Mouse (Mus musculus) hindbrain, embryonic 15.5 days (tissue): Measurements from ENCODE around the gene Fxyd2. TPM values are rescaled to one million over a fixed set of nuclear protein-coding genes. Genes with fewer than 3 reads are reported as not detected.

ENCODE experiments used
- ATAC-seq: fragments of 200-750 bp; cut with Nextera tagmentation; 2 replicates; pipeline ENCODE4 v1.8.0; 2017; ENCODE audit warnings: low read depth, moderate number of reproducible peaks, moderate TSS enrichment; ENCODE audit not compliant: low FRiP score
- H3K27ac ChIP-seq: fragments of 300-500 bp; sonication (generic); replicated peaks from 2 replicates; pipeline ENCODE4 v1.5.1; 2015; ENCODE audit warnings: mild to moderate bottlenecking, inconsistent platforms
- H3K27me3 ChIP-seq: fragments of 300-500 bp; sonication (generic); 2 replicates; pipeline ENCODE4 v1.6.1; 2015; ENCODE audit warnings: control low read depth, inconsistent platforms
- H3K36me3 ChIP-seq: fragments of 300-500 bp; sonication (generic); 2 replicates; pipeline ENCODE4 v1.6.1; 2015; ENCODE audit warnings: control low read depth, inconsistent platforms
- H3K4me1 ChIP-seq: fragments of 300-500 bp; sonication (generic); replicated peaks from 2 replicates; pipeline ENCODE4 v1.6.1; 2015; ENCODE audit warnings: control low read depth, inconsistent platforms
- H3K4me2 ChIP-seq: fragments of 300-500 bp; sonication (generic); 2 replicates; pipeline ENCODE4 v1.6.1; 2015; ENCODE audit warnings: moderate library complexity, mild to moderate bottlenecking, inconsistent platforms
- H3K4me3 ChIP-seq: fragments of 300-500 bp; sonication (generic); 2 replicates; pipeline ENCODE4 v1.5.1; 2015; ENCODE audit warnings: mild to moderate bottlenecking, inconsistent platforms
- H3K9ac ChIP-seq: fragments of 300-500 bp; sonication (generic); 2 replicates; pipeline ENCODE4 v1.6.1; 2015; ENCODE audit warnings: inconsistent platforms
- H3K9me3 ChIP-seq: fragments of 300-500 bp; sonication (generic); 2 replicates; pipeline ENCODE4 v1.6.1; 2016; ENCODE audit warnings: control low read depth, inconsistent platforms
- WGBS: fragments of 180-500 bp; shearing (Covaris S2); methylation state at CpG from one replicate; pipeline ENCODE4 v1.1.7; 2015; 5-methylcytosine and 5-hydroxymethylcytosine counted together
- polyA plus RNA-seq: library from polyadenylated mRNA; unstranded; fragments of >200 nt; fragmentation: Nextera tagmentation; extraction: Ambion mirVana; gene quantifications from 2 replicates; pipeline ENCODE4 v1.2.1, GENCODE M21; 2015

Gene Fxyd2
- polyA plus RNA-seq, 1 experiment from 2014 or later, result 13.1 TPM

DNA sequence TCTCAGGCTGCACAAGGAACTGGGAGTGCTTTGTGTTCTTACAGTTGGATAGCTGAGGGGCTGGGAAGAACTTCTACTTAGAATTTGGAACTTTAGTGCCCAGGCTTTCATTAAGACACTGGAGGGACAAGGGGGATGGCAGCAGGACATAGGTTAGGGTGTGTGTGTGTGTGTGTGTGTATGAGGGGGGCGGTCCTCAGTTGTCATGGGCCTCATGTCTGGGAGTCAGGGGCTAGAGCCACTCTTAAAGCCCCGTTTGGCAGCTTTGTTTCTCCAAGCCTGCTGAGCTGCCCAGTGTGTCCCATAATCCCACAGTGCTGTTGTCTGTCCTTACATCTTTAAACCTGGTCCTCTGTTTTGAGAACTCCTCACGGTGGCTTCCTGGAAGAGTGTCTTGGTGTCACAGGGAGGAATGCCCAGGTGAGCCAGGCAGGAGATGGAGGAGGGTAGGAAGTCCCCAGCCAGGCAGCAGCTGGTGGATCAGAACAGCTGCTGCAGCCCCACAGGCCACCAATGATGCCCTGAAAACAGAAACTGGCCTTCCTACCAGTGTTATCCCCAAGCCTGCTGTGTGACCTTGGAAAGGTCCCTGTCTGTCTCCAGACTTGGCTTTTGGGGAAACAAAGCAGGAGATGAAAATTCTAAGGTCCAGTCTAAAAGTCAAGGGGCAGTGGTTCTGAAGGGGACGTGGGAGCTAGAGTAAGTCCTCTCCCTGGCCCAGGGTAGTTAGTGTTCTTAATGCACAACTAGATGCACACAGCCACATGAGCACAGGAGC lies 13.4 kb downstream of the Fxyd2 start:
- Histone ChIP-seq H3K36me3 (no peaks in the 10 kb centered on the region), H3K9ac (no peak overlapping the region), H3K9me3 (no peaks in the 10 kb centered on the region), H3K4me2 (no peak overlapping the region; the same call in 1 of the 2 replicates), H3K27me3 (no peaks in the 10 kb centered on the region), H3K4me3 (no peak overlapping the region), H3K4me1 (peaks cover 11% of the 10 kb centered on the region), H3K27ac (no peak overlapping the region)
- no peak for ATAC-seq
- 79% methylated on average over 4 of the region's 4 CpGs for WGBS

- H3K27me3 ChIP-seq, result no peaks in the 10 kb centered on the region
- no peak overlapping the region for H3K9ac ChIP-seq
- 60% methylated on average over 5 of the region's 5 CpGs for WGBS
- no peak overlapping the region for H3K27ac ChIP-seq
- H3K36me3 ChIP-seq, result no peaks in the 10 kb centered on the region
- H3K4me3 ChIP-seq, result no peak overlapping the region
- no peak overlapping the region for H3K4me2 ChIP-seq
- peaks cover 7% of the 10 kb centered on the region for H3K4me1 ChIP-seq
- no peak for ATAC-seq
- H3K9me3 ChIP-seq, result no peaks in the 10 kb centered on the region
Measured at GRCm38 (mm10) chr9:45413478-45414140, 14.1 kb downstream of the Fxyd2 start.

DNA sequence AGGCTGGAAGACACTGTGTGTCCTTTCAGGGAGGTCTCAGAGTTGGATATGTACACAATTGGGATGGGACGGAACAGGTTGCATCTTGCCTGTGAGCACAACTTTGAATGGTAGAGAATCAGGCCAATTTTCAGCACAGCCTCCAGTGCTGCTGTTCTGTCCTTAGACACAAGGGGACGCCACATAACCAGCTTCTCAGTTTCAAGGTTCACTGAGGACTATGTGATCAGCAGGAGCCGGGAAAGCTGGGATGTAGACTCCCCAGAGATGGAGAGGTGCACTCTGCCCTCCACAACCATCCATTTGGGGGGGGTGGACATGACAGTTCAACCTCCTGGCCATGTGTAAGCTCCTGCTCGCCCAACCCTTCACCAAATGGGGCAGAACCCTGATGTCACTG lies 16.4 kb downstream of the Fxyd2 start:
- H3K27me3 ChIP-seq, result no peaks in the 10 kb centered on the region
- no peak overlapping the region for H3K27ac ChIP-seq
- no peaks in the 10 kb centered on the region for H3K36me3 ChIP-seq
- ATAC-seq, result no peak
- no peaks in the 10 kb centered on the region for H3K9me3 ChIP-seq
- no peak overlapping the region for H3K9ac ChIP-seq
- H3K4me3 ChIP-seq, result no peak overlapping the region
- H3K4me2 ChIP-seq, result no peak overlapping the region
- peaks cover 7% of the 10 kb centered on the region for H3K4me1 ChIP-seq
- WGBS, result 38% methylated on average over 4 of the region's 4 CpGs

DNA sequence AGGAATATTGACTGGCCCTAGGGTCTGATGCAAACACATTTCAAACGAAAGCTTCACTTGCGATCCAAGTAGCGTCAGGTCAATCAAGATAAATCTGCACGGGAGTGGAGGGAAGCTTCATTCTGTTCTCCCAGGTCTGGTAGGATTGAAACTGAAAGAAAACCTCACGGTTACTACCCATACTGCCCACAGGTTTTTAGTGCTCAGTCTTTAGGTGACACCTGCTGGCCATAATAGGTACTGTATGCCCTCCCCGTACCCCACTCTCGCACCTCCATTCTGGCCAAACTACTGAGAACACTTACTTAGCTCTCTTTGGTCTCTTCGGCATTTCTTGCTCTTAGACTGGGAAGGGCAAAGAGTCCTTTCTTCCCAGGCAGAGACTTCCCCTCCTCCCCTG lies 17.8 kb downstream of the Fxyd2 start:
- Histone ChIP-seq H3K4me3 (no peak overlapping the region), H3K36me3 (no peaks in the 10 kb centered on the region), H3K9me3 (no peaks in the 10 kb centered on the region), H3K4me2 (no peak overlapping the region), H3K9ac (no peak overlapping the region), H3K27me3 (no peaks in the 10 kb centered on the region), H3K4me1 (peaks cover 3% of the 10 kb centered on the region), H3K27ac (no peak overlapping the region)
- no peak for ATAC-seq
- 35% methylated on average over 8 of the region's 8 CpGs for WGBS

DNA sequence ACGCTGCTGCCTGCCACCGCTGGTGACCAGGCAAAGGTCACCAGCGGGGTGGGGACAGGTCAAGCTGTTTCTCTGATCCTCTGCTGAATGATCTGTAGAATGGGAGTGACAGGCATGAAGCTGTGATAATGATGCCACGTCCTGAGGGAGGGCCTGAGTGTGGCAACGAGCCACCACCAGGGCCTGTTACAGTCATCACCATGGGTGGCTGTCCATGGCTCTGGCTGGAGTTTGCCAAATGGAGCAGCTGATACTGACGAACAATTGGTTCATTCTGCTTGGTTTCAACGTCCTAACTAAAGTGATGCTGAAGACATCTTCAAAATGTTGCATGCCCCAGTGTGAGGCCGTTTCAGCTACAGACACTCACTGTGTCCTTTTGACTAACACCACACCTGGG lies 18.8 kb downstream of the Fxyd2 start:
- no peaks in the 10 kb centered on the region for H3K9me3 ChIP-seq
- H3K4me3 ChIP-seq, result no peak overlapping the region
- H3K4me2 ChIP-seq, result no peak overlapping the region
- no peaks in the 10 kb centered on the region for H3K27me3 ChIP-seq
- no peak overlapping the region for H3K9ac ChIP-seq
- no peak overlapping the region for H3K27ac ChIP-seq
- ATAC-seq, result no peak
- 55% methylated on average over 8 of the region's 8 CpGs for WGBS
- H3K36me3 ChIP-seq, result no peaks in the 10 kb centered on the region
- H3K4me1 ChIP-seq, result no peaks in the 10 kb centered on the region

DNA sequence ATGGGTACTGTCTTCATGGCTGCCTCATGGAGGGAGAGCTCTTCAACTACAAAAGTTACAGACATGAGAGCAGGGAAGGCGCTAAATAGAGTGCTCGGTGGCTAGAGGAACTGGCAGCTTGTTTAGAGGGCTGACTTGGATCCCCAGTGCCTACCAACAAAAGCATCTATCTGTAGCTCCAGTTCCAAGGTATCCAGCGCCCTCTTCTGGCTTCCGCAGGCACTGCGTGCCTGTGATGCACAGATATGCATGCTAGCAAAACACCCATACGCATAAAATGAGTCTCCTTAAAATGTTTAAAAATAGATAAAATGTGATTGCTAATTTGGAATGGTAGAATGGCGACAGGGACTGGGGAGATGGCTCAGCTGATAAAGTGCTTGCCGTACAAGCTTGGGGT lies 21.7 kb downstream of the Fxyd2 start:
- H3K9ac ChIP-seq, result no peak overlapping the region
- no peak overlapping the region for H3K27ac ChIP-seq
- H3K27me3 ChIP-seq, result no peaks in the 10 kb centered on the region; the same call in 1 of the 2 replicates
- no peaks in the 10 kb centered on the region for H3K9me3 ChIP-seq
- no peak overlapping the region for H3K4me3 ChIP-seq
- no peaks in the 10 kb centered on the region for H3K4me1 ChIP-seq
- H3K4me2 ChIP-seq, result no peak overlapping the region
- 65% methylated on average over 8 of the region's 8 CpGs for WGBS
- no peak for ATAC-seq
- no peaks in the 10 kb centered on the region for H3K36me3 ChIP-seq

DNA sequence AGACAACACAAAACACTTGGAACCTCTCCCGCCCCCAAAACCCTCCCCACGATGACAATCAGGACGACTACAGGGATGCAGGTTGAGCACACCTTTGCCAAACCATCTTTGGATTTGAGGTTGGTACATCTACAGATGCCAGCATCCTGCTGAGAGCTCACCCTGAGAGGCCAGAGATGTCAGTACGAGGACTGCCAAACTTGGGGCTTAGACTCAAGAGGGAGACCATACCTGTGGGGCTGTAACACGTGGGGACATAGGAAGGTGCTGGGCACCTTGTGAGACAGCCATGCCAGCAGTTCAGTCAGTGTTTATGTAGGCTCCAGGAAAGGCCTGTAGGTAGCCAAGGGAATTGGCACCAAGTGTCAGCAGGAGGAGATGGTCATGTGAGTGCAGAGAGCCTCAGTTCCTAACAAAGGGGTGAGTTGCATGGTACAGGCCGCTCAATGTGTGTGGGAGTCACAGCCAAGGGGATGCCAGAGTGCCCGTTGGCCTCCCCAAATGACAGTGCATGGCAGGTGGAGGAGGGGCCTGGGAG lies 23.4 kb downstream of the Fxyd2 start:
- no peaks in the 10 kb centered on the region; the same call in 1 of the 2 replicates for H3K27me3 ChIP-seq
- no peak overlapping the region for H3K4me3 ChIP-seq
- no peaks in the 10 kb centered on the region for H3K4me1 ChIP-seq
- no peak overlapping the region for H3K4me2 ChIP-seq
- ATAC-seq, result no peak
- H3K9me3 ChIP-seq, result no peaks in the 10 kb centered on the region
- H3K36me3 ChIP-seq, result no peaks in the 10 kb centered on the region
- 79% methylated on average over 7 of the region's 7 CpGs for WGBS
- no peak overlapping the region for H3K27ac ChIP-seq
- H3K9ac ChIP-seq, result no peak overlapping the region

GRCm38 (mm10) chr9:45426456-45426855 lies 27.0 kb downstream of the Fxyd2 start, which contains the start of gene Dscaml1:
Gene Dscaml1, plus strand, starts transcription at chr9:45426628.
- H3K27me3 ChIP-seq, result peaks cover 17% of the 10 kb centered on the region; the same call in 1 of the 2 replicates
- H3K4me3 ChIP-seq, result no peak within 1 kb of the TSS
- no peak within 1 kb of the TSS for H3K4me2 ChIP-seq
- H3K4me1 ChIP-seq, result peaks cover 18% of the 10 kb centered on the region
- no peaks in the 10 kb centered on the region for H3K36me3 ChIP-seq
- no peak for ATAC-seq
- no peak within 1 kb of the TSS for H3K27ac ChIP-seq
- 87% methylated on average over 4 of the region's 4 CpGs for WGBS
- H3K9me3 ChIP-seq, result no peaks in the 10 kb centered on the region
- H3K9ac ChIP-seq, result no peak within 1 kb of the TSS

DNA sequence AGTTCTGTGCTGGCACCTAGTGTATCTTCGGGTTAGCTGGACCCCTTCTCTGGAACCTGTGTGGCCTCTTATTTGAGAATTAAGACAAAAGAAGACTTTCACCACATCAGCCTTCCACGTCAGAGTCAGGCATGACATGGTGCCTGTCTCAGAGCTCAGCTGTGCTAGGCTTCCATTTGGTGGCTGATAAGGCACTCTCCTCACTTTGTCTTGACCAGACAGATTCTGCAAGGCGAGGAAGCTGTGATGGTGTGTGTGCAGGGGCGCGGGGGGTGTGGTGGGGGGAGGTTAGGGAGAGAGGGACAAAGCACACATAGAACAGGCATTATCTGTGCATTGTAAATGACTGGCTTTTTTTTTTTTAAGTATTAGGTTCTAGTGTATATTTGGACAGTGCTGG lies 29.9 kb downstream of the Fxyd2 start:
- 34% methylated on average over 5 of the region's 5 CpGs for WGBS
- Histone ChIP-seq H3K4me1 (peaks cover 43% of the 10 kb centered on the region), H3K4me2 (peak overlapping the region; percentile 89)

DNA sequence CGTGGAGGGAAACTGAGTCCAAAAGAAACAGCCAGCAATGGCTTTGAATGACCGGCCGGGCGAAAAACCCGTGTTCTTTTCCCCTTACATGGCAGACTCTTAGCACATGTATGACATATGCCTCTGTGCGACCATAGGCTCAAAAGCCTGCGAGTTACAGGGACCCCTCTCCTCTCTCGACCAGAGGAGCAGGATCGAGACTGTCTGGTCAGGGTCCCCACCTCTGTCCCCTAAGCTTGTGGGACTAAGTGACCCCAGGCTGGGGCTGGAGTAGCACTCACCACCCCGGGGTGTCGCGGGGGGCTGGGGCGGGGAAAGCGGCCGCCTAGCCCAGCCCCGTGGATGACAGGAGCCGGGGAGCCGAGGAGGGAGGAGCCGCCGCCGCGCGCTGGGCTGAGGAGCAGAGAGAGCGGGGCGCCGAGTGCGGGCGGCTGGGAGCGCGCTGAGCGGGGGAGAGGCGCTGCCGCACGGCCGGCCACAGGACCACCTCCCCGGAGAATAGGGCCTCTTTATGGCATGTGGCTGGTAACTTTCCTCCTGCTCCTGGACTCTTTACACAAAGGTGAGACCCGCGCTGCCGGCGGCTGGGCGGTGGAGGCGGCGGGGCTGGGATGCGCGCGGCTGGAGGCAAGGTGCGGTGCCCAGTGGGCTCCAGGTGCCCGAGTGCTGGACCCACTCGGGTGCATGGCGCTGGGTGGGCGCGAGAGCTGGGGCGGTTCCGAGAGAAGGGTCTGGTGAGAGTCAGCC lies 30.7 kb downstream of the Fxyd2 start:
- 2% methylated on average over 52 of the region's 54 CpGs for WGBS
- H3K9ac ChIP-seq, result peak overlapping the region; percentile 77
- H3K4me2 ChIP-seq, result peak overlapping the region; percentile 89
- H3K27me3 ChIP-seq, result peaks cover 24% of the 10 kb centered on the region; the same call in 1 of the 2 replicates
- no peaks in the 10 kb centered on the region for H3K9me3 ChIP-seq
- H3K36me3 ChIP-seq, result no peaks in the 10 kb centered on the region
- H3K4me1 ChIP-seq, result peaks cover 51% of the 10 kb centered on the region
- H3K4me3 ChIP-seq, result peak overlapping the region; percentile 67
- ATAC-seq, result peak; percentile 59
- peak overlapping the region; percentile 81 for H3K27ac ChIP-seq

More for the DNA sequence above, 29.9 kb downstream of the Fxyd2 start:
- Histone ChIP-seq H3K27me3 (peaks cover 24% of the 10 kb centered on the region; the same call in 1 of the 2 replicates), H3K9ac (no peak overlapping the region), H3K27ac (no peak overlapping the region), H3K9me3 (no peaks in the 10 kb centered on the region), H3K36me3 (no peaks in the 10 kb centered on the region), H3K4me3 (no peak overlapping the region; the same call in 1 of the 2 replicates)
- ATAC-seq, result no peak

GRCm38 (mm10) chr9:45430698-45430959 lies 31.2 kb downstream of the Fxyd2 start:
- no peak for ATAC-seq
- Histone ChIP-seq H3K27me3 (peaks cover 24% of the 10 kb centered on the region; the same call in 1 of the 2 replicates), H3K4me3 (peak overlapping the region; percentile 67), H3K4me2 (peak overlapping the region; percentile 89), H3K36me3 (no peaks in the 10 kb centered on the region), H3K4me1 (peaks cover 56% of the 10 kb centered on the region), H3K27ac (peak overlapping the region; percentile 81), H3K9ac (peak overlapping the region; percentile 77), H3K9me3 (no peaks in the 10 kb centered on the region)
- WGBS, result 0% methylated on average over 17 of the region's 17 CpGs

DNA sequence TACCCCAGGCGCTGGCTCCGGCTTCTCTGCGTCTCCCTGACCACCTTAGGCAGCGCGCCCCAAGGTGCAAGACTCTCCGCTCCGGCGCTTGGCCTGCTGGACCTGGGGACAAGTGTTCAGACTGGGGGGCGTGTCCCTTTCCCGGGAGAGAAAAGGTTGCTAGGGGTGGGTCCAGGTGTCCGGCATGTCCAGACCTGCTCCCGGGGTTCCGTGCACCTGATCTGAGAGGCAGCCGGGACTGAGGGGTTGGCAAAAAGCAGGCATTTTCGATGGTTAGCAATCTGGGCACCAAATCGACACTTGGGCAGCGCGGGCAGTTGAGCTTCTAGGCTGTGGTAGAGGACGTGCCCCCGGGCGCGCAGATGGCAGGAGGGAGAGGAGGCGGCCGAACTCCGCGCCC lies 31.7 kb downstream of the Fxyd2 start:
- ATAC-seq, result no peak
- H3K27me3 ChIP-seq, result peaks cover 24% of the 10 kb centered on the region; the same call in 1 of the 2 replicates
- 2% methylated on average over 26 of the region's 26 CpGs for WGBS

More for the DNA sequence above, 31.7 kb downstream of the Fxyd2 start:
- peaks cover 61% of the 10 kb centered on the region for H3K4me1 ChIP-seq
- peak overlapping the region; percentile 89 for H3K4me2 ChIP-seq
- peak overlapping the region; percentile 67 for H3K4me3 ChIP-seq
- H3K27ac ChIP-seq, result peak overlapping the region; percentile 81
- peak overlapping the region; percentile 77 for H3K9ac ChIP-seq
- no peaks in the 10 kb centered on the region for H3K9me3 ChIP-seq
- no peaks in the 10 kb centered on the region for H3K36me3 ChIP-seq
